Mouse (Mus musculus) cerebellum, postnatal 36 days (tissue): ENCODE results near the gene Unc50.
A peak's percentile ranks its signal among the peaks of the same experiment; 100 is the strongest.

ENCODE experiments used
- DNase-seq, 2 experiments: peaks; one replicate each; pipeline ENCODE4 v3.0.0; 2021 to 2022; ENCODE audit warnings: mixed read lengths in 2 of 2

Gene Unc50

DNA sequence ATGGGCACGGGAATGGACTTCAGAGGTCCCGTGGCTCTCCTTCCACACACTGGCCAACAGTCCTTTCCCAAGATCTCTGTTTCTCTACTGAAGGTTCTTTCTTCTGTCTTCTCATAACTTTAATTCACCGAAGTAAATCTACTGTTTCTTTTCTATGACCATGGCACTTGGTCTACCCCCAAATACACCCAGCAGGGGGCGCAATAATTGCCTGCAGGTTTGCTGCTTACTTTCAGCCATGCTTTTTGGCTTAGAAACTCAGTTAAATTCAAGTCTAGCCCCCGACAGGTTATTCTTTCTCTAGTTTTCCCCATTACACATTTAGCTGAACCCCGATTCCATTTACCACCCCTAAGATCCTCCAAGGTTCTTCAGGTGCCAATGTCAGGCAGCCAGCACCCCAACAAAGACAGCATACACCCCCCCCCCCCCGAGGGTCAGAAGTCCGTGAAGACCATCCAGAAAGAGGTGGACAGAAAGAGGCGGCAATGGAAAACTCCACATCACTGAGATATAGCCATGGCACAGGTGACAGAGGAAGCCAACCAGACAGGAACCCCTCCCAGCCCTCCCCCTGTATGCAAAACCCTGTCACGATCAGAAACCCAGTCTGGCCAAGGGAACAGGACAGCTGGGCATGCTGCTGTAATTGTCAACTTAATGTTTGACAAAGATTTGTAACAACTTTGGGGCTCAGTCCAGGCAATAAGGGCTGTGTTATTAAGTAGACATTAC is 18.6 kb downstream of the Unc50 start:
- DNase-seq: peak; percentile 53 to 60

DNA sequence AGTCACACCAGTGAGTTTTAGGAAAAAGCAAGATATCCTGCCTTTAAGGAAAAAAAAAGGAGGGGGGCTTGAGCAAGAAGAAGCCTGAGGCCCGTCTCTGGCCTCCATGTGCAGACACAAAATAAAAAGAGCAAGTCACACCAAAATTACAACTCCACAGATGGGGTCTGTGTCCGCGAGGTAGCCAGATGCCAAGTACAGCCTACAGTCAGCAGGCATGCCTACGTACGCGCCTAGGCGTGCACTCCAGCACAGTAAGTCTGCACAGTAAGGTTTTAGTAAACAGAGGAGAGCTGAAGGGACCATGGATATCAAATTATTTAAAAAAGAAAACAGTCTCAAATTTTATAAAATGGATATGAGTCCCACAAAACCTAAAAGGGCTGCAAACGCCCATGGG is 21.3 kb downstream of the Unc50 start:
- no peak for DNase-seq

DNA sequence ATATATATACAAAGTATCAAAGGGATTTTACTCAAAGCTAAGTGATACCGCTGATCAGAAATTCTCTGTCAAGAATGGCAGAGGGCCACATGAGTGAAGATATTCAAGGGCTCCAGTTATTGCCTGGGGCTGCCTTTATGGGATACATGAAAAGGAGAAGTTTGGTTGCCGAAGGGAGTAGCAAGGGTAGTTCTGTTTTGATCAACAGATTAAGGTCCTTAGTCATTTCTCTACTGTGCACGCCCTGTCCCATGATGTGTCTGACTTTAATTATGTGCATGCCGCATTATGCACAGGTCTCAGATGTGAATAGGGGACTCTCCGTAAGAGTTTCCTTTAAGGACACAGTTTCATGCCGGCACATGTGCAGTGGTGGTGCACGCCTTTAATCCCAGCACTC is 27.6 kb downstream of the Unc50 start:
- DNase-seq: no peak

DNA sequence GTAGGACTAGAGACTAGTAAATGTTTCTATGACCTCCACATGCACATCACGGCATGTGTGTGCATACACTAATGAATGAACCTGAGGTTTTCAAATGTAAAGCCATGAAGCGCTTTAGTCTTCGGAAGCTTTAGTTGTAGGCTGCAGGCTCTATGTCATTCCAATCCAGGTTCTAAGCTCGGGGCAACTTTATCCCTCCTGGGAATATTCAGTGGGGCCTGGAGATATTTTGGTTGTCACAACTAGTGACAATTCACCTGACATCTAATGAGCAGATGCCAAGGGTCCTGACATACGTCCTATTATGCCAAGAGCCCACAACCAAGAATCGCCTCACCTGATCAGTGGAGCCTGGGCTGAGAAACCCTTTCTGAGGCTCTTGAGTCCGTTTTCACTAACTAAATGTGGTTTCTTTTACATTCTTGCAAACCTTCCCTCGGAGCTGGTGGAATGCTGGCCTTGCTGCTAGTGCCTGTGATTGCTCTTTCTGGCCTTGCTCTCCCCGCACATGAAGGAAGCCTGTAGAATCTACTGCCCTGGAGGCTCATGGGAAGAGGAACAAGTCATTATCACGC is 35.0 kb downstream of the Unc50 start:
- DNase-seq: no peak

DNA sequence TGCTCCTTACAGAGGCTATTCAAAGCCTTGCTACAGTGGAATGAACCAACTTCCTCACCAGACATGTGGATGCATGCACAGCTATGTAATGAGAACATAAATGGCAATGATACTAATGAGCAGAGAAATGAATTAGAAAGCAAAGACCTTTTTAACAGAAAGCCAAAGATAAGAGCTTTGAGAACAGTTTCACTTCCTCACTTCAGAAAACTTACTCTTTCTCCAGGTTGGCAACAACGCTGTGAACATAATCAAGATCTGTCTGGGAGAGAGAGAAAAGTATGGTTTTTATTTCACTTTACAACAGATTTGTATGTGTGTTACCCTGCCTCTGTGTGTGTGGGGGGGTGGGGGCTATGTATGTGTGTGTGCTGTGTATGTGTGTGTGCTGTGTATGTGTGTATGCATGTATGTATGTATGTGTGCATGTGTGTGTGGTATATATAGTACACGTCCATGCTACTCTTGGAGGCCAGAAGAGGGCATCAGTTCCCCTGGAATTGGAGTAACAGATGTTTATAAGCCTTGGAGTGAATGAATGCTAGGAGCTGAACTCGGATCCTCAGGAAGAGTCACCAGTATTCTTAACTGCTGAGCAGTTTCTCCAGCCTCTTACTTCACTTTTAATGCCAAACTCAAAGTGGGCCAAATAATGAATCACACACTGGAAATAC is 36.5 kb downstream of the Unc50 start:
- no peak for DNase-seq

DNA sequence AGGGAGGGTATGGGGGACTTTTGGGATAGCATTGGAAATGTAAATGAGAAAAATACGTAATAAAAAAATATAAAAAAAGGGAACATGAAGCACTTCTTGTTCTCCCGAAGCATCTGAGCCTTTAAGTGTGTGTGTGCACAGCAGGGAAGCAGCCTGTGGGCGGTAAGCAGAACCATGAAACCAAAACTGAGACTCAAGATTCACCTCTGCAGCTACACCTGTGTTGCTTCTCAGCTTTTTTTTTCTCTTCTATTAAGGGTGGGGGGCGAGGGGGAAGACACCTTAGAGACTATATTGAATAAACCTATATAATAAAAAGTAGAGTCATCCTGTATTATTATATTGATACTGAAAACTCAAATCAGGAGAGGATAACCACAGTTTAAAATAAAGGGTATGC is 37.9 kb downstream of the Unc50 start:
- no peak for DNase-seq

DNA sequence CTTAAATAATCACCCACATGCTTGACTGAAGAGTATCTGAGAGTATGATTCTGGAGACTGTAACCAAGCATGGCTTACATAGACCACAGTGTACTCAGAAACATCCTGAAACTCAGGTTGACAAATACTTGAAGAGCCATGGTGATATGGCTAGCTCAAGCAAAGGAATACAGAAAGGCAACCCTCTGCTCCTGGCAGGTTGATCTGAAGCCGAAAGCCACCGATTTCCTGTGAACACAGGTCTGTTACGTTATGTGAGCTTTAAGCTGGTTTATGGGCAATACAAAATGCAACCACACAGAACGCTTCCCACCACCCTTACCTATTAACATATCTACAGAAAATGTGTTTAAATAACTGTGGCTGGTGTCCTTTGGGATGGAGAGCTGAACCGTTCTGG is 39.1 kb downstream of the Unc50 start:
- DNase-seq: no peak

DNA sequence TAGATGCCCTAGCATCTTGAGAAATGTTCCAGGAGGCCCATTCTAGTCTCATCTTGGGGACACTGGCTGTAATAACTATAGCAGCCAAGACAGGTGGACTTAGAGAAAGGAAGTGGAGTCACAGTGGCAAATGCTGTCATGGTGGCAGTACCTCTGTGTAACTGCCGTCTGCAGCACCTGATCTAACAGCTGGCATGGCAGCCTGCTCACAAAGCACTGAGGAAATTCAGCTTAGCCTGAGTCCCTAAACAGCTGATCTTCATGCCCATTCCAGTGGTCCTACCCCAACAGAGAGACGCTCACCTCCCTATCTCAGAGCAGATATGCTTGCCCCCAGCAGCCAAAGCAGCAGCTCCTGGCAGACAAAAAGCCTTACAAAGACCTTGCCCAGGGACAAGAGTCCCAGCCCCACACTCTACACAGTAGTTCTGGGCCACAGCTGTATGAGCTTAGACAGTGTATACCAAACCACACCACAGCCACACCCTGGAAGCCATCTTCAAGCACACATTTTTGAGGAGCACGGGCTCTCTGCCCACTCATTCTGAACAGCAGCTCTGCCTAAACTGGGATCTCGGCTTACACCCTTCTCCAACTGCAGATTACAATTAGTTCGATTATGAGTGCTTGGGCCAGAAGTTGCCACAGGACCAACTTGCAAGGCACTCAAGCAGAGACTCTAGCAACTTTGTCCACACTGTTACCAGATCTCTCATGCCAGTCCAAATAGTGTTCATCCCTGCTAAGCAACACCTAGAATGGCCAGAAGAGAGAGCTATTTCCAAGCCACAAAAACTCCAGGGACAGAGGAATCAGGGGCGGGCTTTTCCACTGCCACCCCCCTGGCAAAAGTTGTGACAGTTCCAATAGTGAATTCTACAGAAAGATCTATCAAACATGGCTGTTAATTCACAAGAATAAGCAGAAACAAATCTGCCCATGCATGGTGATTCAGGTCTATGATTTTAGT is 41.5 kb downstream of the Unc50 start:
- no peak for DNase-seq

DNA sequence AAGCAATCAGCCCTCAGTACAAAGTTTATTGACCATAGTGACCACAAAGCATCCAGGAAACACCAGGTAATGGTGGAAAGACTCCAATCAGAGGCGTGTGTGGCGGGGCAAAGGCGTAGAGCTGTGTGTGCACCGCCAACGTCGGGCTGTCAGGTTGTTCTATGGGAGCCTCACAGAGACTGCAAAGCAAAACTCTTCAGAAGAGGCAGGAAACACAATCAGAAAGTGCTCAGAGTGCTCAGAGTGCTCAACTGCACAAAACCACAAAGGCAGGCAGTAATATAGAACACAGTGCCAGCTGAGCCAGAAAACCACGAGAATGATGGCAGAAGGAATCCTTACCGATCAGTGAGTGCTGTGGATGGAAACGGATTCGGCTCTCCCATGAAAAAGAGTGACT is 43.3 kb downstream of the Unc50 start:
- no peak for DNase-seq

DNA sequence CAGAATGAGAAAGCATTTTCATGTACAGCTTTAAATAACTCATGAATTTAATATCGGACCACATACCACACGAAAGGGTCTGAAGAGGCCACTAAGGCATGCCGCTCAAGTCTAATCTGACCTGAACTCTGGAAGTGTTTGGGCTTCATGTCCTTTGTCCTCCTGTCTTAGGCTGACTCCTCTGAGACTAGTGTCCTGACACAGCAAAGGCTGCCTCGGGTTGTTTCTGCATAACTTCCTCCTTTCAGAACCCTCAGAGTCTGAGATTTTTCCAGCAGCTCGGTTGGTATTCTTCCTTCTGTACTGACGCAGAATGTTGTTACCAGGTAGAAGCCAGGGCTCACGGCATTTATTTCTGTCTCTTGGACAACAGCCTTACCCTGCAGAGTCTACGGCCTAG is 44.1 kb downstream of the Unc50 start:
- DNase-seq: no peak

DNA sequence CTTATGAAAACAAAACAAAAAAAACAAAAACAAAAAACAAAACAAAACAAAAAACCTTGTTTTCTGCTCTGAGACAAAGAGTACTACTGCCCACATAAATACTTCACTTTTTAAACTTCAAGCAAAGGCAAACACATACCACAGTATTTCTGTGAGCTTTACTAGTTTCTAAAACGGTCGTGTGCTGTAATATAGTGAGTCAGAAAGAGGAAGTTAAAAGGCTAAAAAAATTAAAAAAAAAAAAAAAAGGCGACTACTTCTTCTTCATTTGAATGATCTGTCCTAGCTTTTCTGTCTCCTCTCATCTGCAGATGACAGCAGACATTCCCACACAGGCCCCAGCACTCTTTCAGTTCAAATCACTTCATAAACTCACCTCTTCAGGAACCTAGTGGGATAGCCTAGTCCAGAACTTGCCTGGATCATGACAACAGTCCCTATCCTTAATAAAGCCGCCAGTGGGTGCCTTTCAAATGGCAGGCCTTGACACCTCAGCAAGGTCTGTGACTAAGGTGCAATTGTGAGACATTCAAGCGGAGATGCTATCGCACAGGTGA is 44.8 kb downstream of the Unc50 start:
- DNase-seq: no peak

DNA sequence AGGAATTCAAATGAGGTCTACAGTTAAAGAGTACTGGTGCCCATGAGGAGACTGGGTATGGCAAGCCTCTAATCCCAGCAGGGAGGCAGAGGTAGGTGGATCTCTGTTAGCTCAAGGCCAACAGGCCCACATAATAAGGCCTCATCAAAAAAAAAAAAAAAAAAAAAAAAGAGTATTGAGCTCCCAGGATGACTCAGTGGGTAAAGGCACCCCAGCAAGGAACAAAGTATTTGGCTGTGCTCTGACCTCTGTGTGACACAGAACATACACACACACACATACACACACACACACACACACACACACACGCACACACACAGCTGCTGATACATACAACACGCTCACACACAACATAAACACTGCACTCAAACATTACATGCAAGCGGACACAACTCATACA is 45.4 kb downstream of the Unc50 start:
- DNase-seq: no peak

DNA sequence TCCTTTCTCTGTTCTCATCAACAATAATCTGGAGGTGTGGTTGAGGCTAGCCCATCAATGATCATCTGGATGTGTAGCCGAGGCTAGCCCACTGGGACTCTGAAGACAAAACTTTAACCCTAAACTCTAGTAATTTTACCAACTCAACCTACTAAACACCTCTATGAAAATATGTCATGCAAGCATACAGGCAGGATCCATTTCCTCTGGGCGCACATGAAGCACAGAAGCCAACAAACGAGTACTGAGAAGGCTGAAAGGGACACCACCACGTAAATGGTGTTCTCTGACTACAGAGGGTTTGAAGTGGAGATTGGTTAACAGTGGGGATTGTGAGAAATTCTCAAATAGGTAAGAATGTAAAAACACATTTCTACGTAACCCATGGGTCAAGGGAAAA is 47.3 kb downstream of the Unc50 start:
- no peak for DNase-seq

DNA sequence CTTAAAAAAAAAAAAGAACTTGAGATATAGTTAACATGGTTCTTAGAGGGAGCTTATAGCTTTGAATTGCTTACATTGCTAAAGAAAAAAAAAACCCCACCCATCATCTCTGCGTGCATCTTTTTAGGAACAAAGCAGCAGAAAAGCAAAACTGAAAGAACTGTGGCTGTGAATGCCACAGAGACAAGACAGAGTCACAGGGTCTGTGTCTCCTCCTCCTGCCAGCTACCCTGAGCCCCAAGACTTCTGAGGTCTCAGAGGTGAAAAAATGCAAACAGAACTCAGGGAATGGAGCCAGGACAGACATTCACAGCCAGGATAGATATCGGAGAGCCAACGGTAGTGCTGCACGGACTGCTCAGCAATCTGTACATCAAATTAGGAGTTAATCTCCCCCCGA is 48.0 kb downstream of the Unc50 start:
- peak in 1 of 2 experiments; percentile 15 for DNase-seq

DNA sequence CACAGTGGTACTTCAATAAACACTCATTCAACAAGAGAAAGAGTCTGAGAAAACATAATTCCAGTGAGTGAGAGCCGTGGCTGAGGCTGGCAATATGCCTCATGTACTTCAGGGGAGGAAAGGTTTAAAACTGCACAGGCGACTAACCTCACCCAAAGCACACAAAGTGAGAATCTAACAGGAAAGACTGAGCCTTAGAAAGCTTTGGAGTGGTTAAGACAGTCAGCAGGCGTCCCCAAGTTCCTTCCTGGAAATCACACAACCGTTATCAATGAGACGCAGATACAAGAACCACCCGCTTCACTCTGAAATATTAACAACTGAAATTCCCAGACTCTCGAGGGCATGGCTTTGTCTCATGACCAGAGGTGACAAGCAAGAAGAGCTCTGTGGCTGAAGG is 48.5 kb downstream of the Unc50 start:
- DNase-seq: no peak

DNA sequence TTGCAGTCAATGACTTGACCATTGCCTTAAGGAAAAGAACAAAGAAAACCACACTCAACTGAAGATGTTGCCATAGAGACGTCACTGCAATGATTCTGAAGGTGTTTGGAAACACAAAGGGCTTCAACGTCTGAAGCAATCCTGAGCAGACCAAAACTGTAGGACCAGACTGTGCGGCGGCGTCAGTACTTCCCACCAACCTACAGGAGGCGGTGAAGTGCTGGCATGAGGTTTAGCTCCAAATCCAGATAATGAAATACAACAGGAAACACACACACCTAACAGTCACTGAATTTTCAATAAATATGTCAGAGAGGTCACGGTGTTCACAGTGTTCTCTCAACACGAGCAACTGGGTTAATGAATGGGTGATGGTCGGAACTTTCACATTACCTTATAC is 49.1 kb downstream of the Unc50 start:
- peak; percentile 16 to 26 for DNase-seq

DNA sequence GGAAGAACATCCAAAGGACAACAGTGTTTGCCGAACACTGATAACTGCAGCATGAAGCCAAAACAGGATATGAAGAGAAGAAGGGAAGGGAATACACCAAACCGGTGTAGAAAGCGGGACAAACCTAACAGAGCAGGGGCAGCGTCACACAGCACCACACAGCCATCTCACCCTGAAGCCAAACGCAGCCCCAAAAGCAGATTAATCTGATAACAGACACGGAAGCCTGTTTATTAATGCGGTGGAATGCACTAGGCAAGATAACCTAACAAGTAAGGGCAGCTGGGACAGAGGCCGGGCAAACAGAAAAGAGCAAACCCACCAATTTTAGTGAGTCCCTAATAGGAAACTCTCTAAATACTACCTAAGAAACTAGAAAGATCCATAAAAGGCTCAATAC is 49.8 kb downstream of the Unc50 start:
- no peak for DNase-seq

DNA sequence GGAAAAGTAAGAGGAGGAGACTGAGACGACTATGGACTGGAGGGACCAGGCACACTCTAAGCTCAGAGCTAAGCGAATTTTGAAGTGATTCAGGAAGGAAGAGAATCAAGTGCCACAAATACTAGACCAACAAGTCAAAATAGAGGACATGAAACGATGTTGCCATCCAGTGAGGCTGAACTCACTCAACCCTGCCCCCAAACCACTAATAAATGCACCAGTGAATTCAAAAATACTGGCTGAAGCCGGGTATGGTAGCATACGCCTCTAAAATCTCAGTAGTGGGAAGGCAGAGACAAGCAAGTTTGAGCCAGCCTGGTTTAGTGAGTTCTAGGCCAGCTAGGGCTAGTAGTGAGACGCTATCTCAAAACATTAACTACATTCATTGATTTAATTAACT is 50.8 kb downstream of the Unc50 start:
- DNase-seq: no peak

DNA sequence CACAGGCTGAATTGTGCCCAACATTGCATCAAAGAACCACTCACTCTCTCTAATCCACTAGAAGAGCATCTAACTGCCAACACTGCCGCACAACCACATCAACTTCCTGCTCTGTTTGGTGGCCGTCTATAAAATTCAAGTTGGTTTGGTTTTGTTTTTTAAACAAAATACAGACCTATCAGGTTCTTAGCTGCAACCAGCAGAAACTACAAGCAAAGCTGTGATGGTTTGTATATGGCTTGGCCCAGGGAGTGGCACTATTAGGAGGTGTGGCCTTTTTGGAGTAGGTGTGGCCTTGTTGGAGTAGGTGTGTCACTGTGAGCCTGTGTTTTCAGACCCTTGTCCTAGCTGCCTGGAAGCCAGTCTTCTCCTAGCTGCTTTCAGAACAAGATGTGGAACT is 51.4 kb downstream of the Unc50 start:
- DNase-seq: no peak

DNA sequence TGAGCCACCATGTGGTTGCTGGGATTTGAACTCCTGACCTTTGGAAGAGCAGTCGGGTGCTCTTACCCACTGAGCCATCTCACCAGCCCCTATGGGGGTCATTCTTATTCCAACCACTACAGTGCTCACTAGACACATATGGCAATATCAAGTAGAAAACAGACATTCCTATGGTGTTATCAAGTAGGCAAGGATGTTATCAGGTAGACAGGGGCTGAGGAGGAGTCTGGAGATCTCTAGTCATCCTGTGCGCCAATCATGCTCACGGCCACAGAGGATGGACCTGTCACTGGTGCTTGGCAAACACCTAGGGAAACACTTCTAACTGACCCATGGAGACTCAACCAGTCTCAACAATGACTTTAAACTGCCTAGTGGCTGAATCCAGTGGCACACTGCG is 54.7 kb downstream of the Unc50 start:
- DNase-seq: no peak

DNA sequence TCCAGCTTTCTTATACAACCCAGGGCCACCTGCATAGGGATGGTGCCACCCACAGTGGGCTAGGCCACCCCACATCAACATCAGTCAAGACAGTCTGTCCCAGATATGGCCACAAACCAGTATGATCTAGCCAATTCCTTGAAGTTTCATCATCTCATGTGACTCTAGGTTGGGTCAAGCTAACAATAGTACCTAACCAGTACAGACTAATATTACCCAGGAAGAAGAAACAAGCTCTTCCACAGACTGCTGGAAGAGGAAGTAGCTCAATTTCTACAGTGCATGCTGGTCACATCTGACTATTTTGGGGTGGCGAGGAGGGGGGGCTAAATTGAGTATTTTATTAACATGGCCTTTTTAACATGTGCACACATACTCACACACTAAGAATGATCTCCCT is 56.5 kb downstream of the Unc50 start:
- no peak for DNase-seq

DNA sequence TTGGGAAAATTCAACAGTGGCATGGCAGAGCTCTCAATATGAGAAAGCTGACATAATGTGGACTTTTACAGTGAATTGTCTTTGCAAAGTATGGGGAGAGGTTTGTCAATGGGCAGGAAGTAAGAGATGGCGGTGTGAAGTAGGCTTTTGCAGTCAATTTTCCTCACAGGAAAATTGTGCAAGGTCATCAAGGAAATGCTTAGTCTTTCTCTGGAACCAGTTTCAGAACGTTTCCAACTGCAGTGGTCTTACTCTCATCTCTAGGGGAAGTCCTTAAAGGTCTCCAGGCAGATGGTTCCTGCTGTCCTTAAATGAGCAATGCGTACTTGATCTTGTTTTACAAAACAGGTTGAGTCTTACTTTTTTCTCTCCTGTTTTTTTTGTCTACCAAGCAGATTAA is 57.1 kb downstream of the Unc50 start:
- no peak for DNase-seq

DNA sequence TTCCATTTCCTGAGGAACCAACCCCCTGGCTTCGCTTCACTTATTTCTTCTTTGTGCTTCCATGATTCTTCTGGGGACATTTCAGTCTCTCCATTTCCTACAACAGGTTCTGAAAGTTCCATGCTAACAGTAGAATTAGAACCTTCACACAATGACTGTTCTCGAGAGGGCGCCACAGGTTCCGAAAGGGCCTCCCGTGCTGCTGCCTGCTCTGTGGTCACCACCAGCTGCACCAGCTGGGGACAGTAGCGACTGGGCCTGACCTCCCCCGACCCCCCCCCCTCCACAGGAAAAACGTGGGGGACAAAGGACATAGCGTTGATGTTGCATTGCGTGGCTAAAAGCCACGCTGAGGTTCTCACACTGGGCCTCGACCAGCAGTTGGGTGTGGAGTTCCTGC is 58.6 kb downstream of the Unc50 start:
- no peak for DNase-seq
